Mouse (Mus musculus): Measurements from ENCODE around the gene Leng8. TPM values are rescaled to one million over a fixed set of nuclear protein-coding genes. Genes with fewer than 3 reads are reported as not detected.

The Leng8 gene
- polyA plus RNA-seq, 1 experiment: 1,332 TPM

GRCm38 (mm10) chr7:4139391-4139790 lies 2.6 kb downstream of the Leng8 start:
- TF ChIP-seq CTCF (IDR thresholded peaks at IDR 0.05; ENCODE audit: borderline replicate concordance, control insufficient read depth, extremely low read depth, insufficient read depth, low read length, poor library complexity) (no peak), POLR2A (IDR thresholded peaks at IDR 0.05; ENCODE audit: control insufficient read depth, extremely low read depth, insufficient read depth, low read length, poor library complexity) (no peak)
- 96% methylated on average over 5 of the region's 5 CpGs for WGBS
- Histone ChIP-seq H3K27ac (ENCODE audit: control insufficient read depth, insufficient read depth, low read length) (no peak overlapping the region), H3K36me3 (ENCODE audit: control insufficient read depth, insufficient read depth, low read length) (peaks cover 49% of the 10 kb centered on the region), H3K4me1 (replicated peaks; ENCODE audit: control insufficient read depth, insufficient read depth, low read length) (peaks cover 8% of the 10 kb centered on the region), H3K4me3 (ENCODE audit: control insufficient read depth, insufficient read depth, low read length) (no peak overlapping the region), H3K27me3 (ENCODE audit: control insufficient read depth, insufficient read depth, low read length) (no peaks in the 10 kb centered on the region)
- no peak for DNase-seq

DNA sequence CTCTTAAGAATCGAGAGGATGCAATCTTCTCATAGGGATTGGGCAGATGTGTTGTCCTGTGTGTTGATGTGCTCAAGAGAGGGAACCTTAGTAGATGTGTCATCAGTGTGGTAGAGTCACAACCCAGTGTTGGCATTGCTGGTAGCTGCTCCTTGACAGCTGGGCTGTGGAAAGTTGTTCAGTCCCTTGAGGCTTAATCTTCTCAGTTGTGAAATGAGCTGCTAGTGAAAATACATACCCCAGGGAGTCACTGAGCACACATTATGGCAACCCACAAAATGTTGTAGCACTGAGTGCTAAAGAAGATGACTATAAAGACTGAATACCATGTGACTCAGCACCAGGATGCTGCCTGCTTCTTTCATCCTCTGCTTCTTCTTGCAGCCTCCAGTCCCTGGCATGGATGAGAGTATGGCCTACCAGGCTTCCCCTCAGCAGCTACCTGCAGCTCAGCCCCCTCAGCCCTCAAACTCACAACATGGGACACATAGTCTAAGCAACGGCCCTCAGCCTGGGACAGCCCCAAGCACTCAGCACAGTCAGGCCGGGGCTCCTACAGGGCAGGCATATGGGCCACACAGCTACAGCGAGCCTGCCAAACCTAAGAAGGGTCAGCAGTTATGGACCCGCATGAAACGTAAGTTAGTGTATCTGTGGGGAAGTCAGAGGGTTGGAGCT lies 4.9 kb downstream of the Leng8 start:
- Histone ChIP-seq H3K27me3 (ENCODE audit: control insufficient read depth, insufficient read depth, low read length) (no peaks in the 10 kb centered on the region), H3K27ac (ENCODE audit: control insufficient read depth, insufficient read depth, low read length) (no peak overlapping the region), H3K36me3 (ENCODE audit: control insufficient read depth, insufficient read depth, low read length) (peaks cover 69% of the 10 kb centered on the region), H3K4me1 (replicated peaks; ENCODE audit: control insufficient read depth, insufficient read depth, low read length) (peaks cover 5% of the 10 kb centered on the region; the same call in 1 of the 2 replicates), H3K4me3 (ENCODE audit: control insufficient read depth, insufficient read depth, low read length) (no peak overlapping the region)
- TF ChIP-seq CTCF (IDR thresholded peaks at IDR 0.05; ENCODE audit: borderline replicate concordance, control insufficient read depth, extremely low read depth, insufficient read depth, low read length, poor library complexity) (no peak), POLR2A (IDR thresholded peaks at IDR 0.05; ENCODE audit: control insufficient read depth, extremely low read depth, insufficient read depth, low read length, poor library complexity) (no peak)
- no peak for DNase-seq
- 97% methylated on average over 6 of the region's 6 CpGs for WGBS

- Histone ChIP-seq H3K27ac (ENCODE audit: control insufficient read depth, insufficient read depth, low read length) (no peak overlapping the region), H3K36me3 (ENCODE audit: control insufficient read depth, insufficient read depth, low read length) (peaks cover 77% of the 10 kb centered on the region), H3K4me3 (ENCODE audit: control insufficient read depth, insufficient read depth, low read length) (no peak overlapping the region), H3K27me3 (ENCODE audit: control insufficient read depth, insufficient read depth, low read length) (no peaks in the 10 kb centered on the region), H3K4me1 (replicated peaks; ENCODE audit: control insufficient read depth, insufficient read depth, low read length) (peaks cover under 1% of the 10 kb centered on the region; the same call in 1 of the 2 replicates)
- WGBS: 98% methylated on average over 10 of the region's 10 CpGs
- TF ChIP-seq CTCF (IDR thresholded peaks at IDR 0.05; ENCODE audit: borderline replicate concordance, control insufficient read depth, extremely low read depth, insufficient read depth, low read length, poor library complexity) (no peak), POLR2A (IDR thresholded peaks at IDR 0.05; ENCODE audit: control insufficient read depth, extremely low read depth, insufficient read depth, low read length, poor library complexity) (no peak)
- DNase-seq: no peak
These were observed 6.1 kb downstream of the Leng8 start for GRCm38 (mm10) chr7:4142796-4143445.

DNA sequence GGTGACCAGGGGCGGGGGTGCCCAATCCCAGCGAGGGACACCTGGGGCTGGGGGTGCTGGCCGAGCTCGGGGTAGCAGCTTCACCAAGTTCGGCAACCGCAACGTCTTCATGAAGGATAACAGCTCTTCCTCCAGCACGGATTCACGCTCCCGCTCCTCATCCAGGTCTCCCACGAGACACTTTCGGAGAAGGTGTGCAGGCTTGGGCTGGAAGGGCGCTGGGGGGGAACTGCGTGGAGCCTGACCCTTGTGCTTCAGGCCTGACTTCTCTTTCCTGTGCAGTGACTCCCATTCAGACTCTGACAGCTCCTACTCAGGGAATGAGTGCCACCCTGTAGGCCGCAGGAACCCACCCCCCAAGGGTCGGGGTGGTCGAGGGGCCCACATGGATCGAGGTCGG lies 6.7 kb downstream of the Leng8 start:
- no peak for DNase-seq
- TF ChIP-seq POLR2A (IDR thresholded peaks at IDR 0.05; ENCODE audit: control insufficient read depth, extremely low read depth, insufficient read depth, low read length, poor library complexity) (no peak), CTCF (IDR thresholded peaks at IDR 0.05; ENCODE audit: borderline replicate concordance, control insufficient read depth, extremely low read depth, insufficient read depth, low read length, poor library complexity) (no peak)
- H3K27me3 ChIP-seq (ENCODE audit: control insufficient read depth, insufficient read depth, low read length): no peaks in the 10 kb centered on the region
- no peak overlapping the region for H3K27ac ChIP-seq (ENCODE audit: control insufficient read depth, insufficient read depth, low read length)
- WGBS: 99% methylated on average over 19 of the region's 19 CpGs
- H3K4me1 ChIP-seq (replicated peaks; ENCODE audit: control insufficient read depth, insufficient read depth, low read length): peaks cover 4% of the 10 kb centered on the region
- no peak overlapping the region for H3K4me3 ChIP-seq (ENCODE audit: control insufficient read depth, insufficient read depth, low read length)
- peaks cover 77% of the 10 kb centered on the region for H3K36me3 ChIP-seq (ENCODE audit: control insufficient read depth, insufficient read depth, low read length)

- Histone ChIP-seq H3K4me1 (replicated peaks; ENCODE audit: control insufficient read depth, insufficient read depth, low read length) (peaks cover 8% of the 10 kb centered on the region), H3K27ac (ENCODE audit: control insufficient read depth, insufficient read depth, low read length) (no peak overlapping the region), H3K36me3 (ENCODE audit: control insufficient read depth, insufficient read depth, low read length) (peaks cover 77% of the 10 kb centered on the region), H3K27me3 (ENCODE audit: control insufficient read depth, insufficient read depth, low read length) (no peaks in the 10 kb centered on the region), H3K4me3 (ENCODE audit: control insufficient read depth, insufficient read depth, low read length) (no peak overlapping the region)
- WGBS: over 99% methylated on average over 13 of the region's 13 CpGs
- no peak for TF ChIP-seq CTCF (IDR thresholded peaks at IDR 0.05; ENCODE audit: borderline replicate concordance, control insufficient read depth, extremely low read depth, insufficient read depth, low read length, poor library complexity)
- TF ChIP-seq POLR2A (IDR thresholded peaks at IDR 0.05; ENCODE audit: control insufficient read depth, extremely low read depth, insufficient read depth, low read length, poor library complexity): no peak
- DNase-seq: no peak
These were observed 7.2 kb downstream of the Leng8 start for GRCm38 (mm10) chr7:4144046-4144445.

DNA sequence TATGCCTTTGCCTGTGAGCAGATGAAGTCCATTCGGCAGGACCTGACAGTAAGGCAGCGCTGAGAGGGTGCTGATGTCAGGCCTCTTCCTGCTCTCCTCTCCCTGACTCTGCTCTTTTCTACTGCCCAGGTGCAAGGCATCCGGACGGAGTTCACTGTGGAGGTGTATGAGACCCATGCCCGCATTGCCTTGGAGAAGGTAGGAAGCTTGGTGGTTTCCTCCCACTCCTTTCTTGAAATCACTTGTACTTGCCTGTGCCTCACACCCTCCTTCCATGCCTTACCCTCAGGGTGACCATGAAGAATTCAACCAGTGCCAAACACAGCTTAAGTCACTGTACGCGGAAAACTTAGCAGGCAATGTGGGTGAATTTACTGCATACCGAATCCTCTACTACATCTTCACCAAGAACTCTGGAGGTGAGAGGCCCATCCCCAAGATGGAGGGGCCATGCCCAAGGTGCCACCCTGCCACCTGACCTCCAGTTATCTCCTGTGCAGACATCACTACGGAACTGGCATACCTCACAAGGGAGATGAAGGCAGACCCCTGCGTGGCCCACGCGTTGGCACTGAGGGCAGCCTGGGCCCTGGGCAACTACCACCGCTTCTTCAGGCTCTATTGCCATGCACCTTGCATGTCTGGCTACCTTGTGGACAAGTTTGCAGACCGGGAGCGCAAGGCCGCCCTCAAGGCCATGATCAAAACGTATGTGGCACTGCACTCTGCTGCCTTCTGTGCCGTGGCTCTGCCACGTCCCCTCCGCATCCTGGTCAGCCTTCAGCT lies 8.1 kb downstream of the Leng8 start:
- peaks cover 70% of the 10 kb centered on the region for H3K36me3 ChIP-seq (ENCODE audit: control insufficient read depth, insufficient read depth, low read length)
- no peak for DNase-seq
- 97% methylated on average over 20 of the region's 20 CpGs for WGBS
- H3K4me1 ChIP-seq (replicated peaks; ENCODE audit: control insufficient read depth, insufficient read depth, low read length): peaks cover 10% of the 10 kb centered on the region
- H3K4me3 ChIP-seq (ENCODE audit: control insufficient read depth, insufficient read depth, low read length): no peak overlapping the region
- no peak overlapping the region for H3K27ac ChIP-seq (ENCODE audit: control insufficient read depth, insufficient read depth, low read length)
- H3K27me3 ChIP-seq (ENCODE audit: control insufficient read depth, insufficient read depth, low read length): no peaks in the 10 kb centered on the region
- no peak for TF ChIP-seq POLR2A (IDR thresholded peaks at IDR 0.05; ENCODE audit: control insufficient read depth, extremely low read depth, insufficient read depth, low read length, poor library complexity)
- no peak for TF ChIP-seq CTCF (IDR thresholded peaks at IDR 0.05; ENCODE audit: borderline replicate concordance, control insufficient read depth, extremely low read depth, insufficient read depth, low read length, poor library complexity)

Measured in thymus, adult 2 months (tissue).